Mouse (Mus musculus) forebrain, embryonic 10.5 days (tissue): Measurements from ENCODE around the gene Gm9603. TPM values are rescaled to one million over a fixed set of nuclear protein-coding genes. Genes with fewer than 3 reads are reported as not detected.
"Not testable (repeated sequence)": the region's sequence is repeated elsewhere in the genome, so short reads cannot be mapped to it uniquely, and the experiment has no call there.

Experiments
- DNase-seq: peaks from one replicate; pipeline ENCODE4 v3.0.0-alpha.2; 2017; ENCODE audit warnings: low spot score; ENCODE audit errors: extremely low spot score
- H3K27ac ChIP-seq: fragments of 300-500 bp; sonication (generic); 2 replicates; pipeline ENCODE4 v1.5.1; 2016; ENCODE audit warnings: mild to moderate bottlenecking
- H3K27me3 ChIP-seq: fragments of 300-500 bp; sonication (generic); 2 replicates; pipeline ENCODE4 v1.6.1; 2016; ENCODE audit warnings: mild to moderate bottlenecking; ENCODE audit not compliant: poor library complexity, severe bottlenecking
- H3K36me3 ChIP-seq: fragments of 300-500 bp; sonication (generic); replicated peaks from 2 replicates; pipeline ENCODE4 v1.6.1; 2016; ENCODE audit warnings: mild to moderate bottlenecking, moderate library complexity
- H3K4me1 ChIP-seq: fragments of 300-500 bp; sonication (generic); 2 replicates; pipeline ENCODE4 v1.6.1; 2016
- H3K4me3 ChIP-seq: fragments of 300-500 bp; sonication (generic); 2 replicates; pipeline ENCODE4 v1.5.1; 2016; ENCODE audit warnings: mild to moderate bottlenecking, moderate library complexity
- H3K9me3 ChIP-seq: fragments of 300-500 bp; sonication (generic); 2 replicates; pipeline ENCODE4 v1.6.1; 2016; ENCODE audit warnings: mild to moderate bottlenecking, moderate library complexity
- WGBS: fragments of 180-500 bp; shearing (Covaris S2); methylation state at CpG from one replicate; pipeline ENCODE4 v1.1.7; 2016; 5-methylcytosine and 5-hydroxymethylcytosine counted together
- polyA plus RNA-seq: library from polyadenylated mRNA; unstranded; fragments of >200 nt; fragmentation: Nextera tagmentation; extraction: Ambion mirVana; gene quantifications from 2 replicates; pipeline ENCODE4 v1.2.1, GENCODE M21; 2016

Gene Gm9603
- not detected in 2 replicates for polyA plus RNA-seq

DNA sequence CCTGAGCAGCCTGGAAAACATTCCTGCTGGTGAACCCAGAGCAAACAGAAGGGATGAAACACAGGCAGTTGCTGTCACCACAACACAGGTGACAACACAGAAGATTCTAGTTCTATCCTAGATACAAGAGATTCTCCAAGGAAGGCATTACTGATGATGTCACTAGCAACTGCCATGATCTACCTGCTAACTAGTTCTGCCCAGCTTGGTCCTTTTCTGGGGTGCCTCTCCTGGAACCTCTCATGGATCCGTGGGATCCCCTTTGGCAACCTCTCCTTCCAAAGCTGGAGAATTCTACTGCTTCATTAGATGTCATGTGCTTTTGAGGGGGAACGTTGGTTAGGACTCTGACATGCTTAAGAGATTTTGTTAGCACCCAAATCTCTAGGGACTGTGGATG is at the start of gene Gm9603:
TSS of gene Gm9603 (minus strand) at position 101 of the 400 bp plus-strand sequence.
- H3K27me3 ChIP-seq, H3K36me3 ChIP-seq, H3K4me1 ChIP-seq, DNase-seq, H3K4me3 ChIP-seq, H3K9me3 ChIP-seq, H3K27ac ChIP-seq: not testable (repeated sequence)
- no CpG with 5 or more reads among the region's 2 CpGs for WGBS

GRCm38 (mm10) chr14:5632928-5633327 is 54.3 kb downstream of the Gm9603 start, which contains the start of gene Gm8265:
Gene Gm8265, minus strand, starts transcription at chr14:5633028.
- not testable (repeated sequence) for H3K4me1 ChIP-seq, H3K36me3 ChIP-seq, H3K27me3 ChIP-seq, DNase-seq, H3K9me3 ChIP-seq, H3K4me3 ChIP-seq, H3K27ac ChIP-seq
- WGBS: no CpG with 5 or more reads among the region's 1 CpGs

Other genes with a start within 250 kb of the Gm9603 start
- 1.4 and 1.5 TPM in 2 replicates for gene Gm3194, start 232.0 kb downstream of the Gm9603 start, polyA plus RNA-seq
- not detected in 2 replicates for gene Gm8246, start 209.6 kb downstream of the Gm9603 start, polyA plus RNA-seq
- gene Gm3187, start 203.2 kb downstream of the Gm9603 start, polyA plus RNA-seq: not detected in 2 replicates
- gene Gm3488, start 185.8 kb downstream of the Gm9603 start, polyA plus RNA-seq: 1.6 and 2.0 TPM in 2 replicates
- not detected in 2 replicates for gene Gm3532, start 149.0 kb downstream of the Gm9603 start, polyA plus RNA-seq
- gene Gm8265, start 54.4 kb downstream of the Gm9603 start, polyA plus RNA-seq: not detected in 2 replicates
- 0.47 TPM in 1 of 2 replicates, not detected in the other for gene Gm3373, start 54.1 kb upstream of the Gm9603 start, polyA plus RNA-seq
- gene Gm3383, start 120.5 kb upstream of the Gm9603 start, polyA plus RNA-seq: 1.6 TPM in 2 replicates
- gene Gm3424, start 142.9 kb upstream of the Gm9603 start, polyA plus RNA-seq: not detected in 2 replicates
- 0.09 and 0.12 TPM in 2 replicates for gene Gm8237, start 192.9 kb upstream of the Gm9603 start, polyA plus RNA-seq